Comparison of ENCODE assay signal across 8 mouse cellular contexts in the genomic region with DNA sequence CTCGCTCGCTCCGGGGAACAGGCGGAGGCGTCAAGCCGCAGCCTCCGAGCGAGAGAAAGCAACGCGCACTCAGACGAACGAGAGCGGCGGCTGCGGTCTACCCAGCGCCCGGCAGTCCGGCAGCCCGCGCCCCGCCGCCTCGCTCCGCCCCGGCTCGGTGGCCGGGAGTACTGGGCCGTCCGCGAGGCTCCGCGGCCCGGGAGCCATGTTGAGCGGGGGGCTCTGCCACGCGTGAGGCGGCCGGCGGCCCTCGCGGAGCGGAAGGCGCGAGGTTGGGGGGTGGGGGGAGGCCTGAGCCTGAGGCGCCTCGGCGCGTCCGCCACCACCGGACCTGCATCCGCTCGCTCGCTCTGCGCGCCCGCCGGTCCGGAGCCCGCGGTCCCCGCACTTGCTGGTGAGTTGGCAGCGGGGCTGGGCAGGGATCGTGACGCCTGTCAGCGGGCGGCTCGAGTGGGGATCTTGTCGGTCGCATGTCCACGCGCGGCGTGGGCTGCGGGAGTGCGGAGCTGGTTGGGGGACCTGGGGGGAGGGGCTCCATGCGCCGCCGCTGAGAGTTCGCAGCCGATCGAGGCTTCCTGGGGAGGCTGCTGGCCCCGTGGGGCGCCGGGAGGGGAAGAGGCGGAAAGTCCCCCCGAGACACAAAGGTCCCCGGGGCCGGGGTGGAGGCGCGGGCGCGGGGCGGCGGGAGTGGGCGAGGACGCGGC. TPM values are rescaled to one million over a fixed set of nuclear protein-coding genes. Genes with fewer than 3 reads are reported as not detected.
A peak's percentile ranks its signal among the peaks of the same experiment; 100 is the strongest.
DNase-seq lines count a peak whose midpoint lies in the region; ATAC-seq lines count a peak whose summit lies in the region.

Gene Cdk17, plus strand, starts transcription at position 69 of the 704 bp plus-strand sequence.

- under 1% methylated on average over 64 of the region's 97 CpGs for WGBS in hindbrain, embryonic 11.5 days

- H3K27me3 ChIP-seq in hindbrain, embryonic 11.5 days (ENCODE audit: control insufficient read depth, insufficient read depth, low read length) = no peaks in the 10 kb centered on the region

- H3K4me2 ChIP-seq in hindbrain, embryonic 11.5 days (replicated peaks; ENCODE audit: low read depth, low read length) = peak within 1 kb of the TSS; percentile 61

- H3K9me3 ChIP-seq in hindbrain, embryonic 11.5 days (ENCODE audit: control insufficient read depth, low read length) = no peaks in the 10 kb centered on the region

- DNase-seq in ES-CJ7 (ENCODE audit: low read depth, low spot score) = peak; percentile 31
- peak; percentile 74 for DNase-seq in cerebellum, adult 9-10 months
- peak; percentile 62 to 70 for DNase-seq in frontal cortex, postnatal 10 days (ENCODE audit: low spot score in 2 of 2)
- peak; percentile 77 for DNase-seq in hindbrain, embryonic 11.5 days (ENCODE audit: low spot score)
- DNase-seq in layer of hippocampus, postnatal 25 days (ENCODE audit: extremely low spot score in 1 of 2, low spot score in 1 of 2) = peak; percentile 49 to 69
- DNase-seq in lung, postnatal 14 days = peak; percentile 68
- DNase-seq in ovary, postnatal 36 days (ENCODE audit: low spot score) = peak; percentile 75
- peak; percentile 86 for DNase-seq in thymus, postnatal 4 days

- H3K4me1 ChIP-seq in hindbrain, embryonic 11.5 days (replicated peaks; ENCODE audit: control insufficient read depth, insufficient read depth, low read length) = 0 out of 2 replicates have a peak, but pooled peaks cover 8% of the 10 kb centered on the region

- H3K36me3 ChIP-seq in hindbrain, embryonic 11.5 days (ENCODE audit: control insufficient read depth, insufficient read depth, low read length) = no peaks in the 10 kb centered on the region

- peak within 1 kb of the TSS; percentile 97 for H3K4me3 ChIP-seq in hindbrain, embryonic 11.5 days (ENCODE audit: low read depth, low read length)

- peak; percentile 85 for ATAC-seq in hindbrain, embryonic 11.5 days (ENCODE audit: low FRiP score)

- H3K9ac ChIP-seq in hindbrain, embryonic 11.5 days (ENCODE audit: low read depth, low read length) = peak within 1 kb of the TSS; percentile 98

- H3K27ac ChIP-seq in hindbrain, embryonic 11.5 days (ENCODE audit: low read depth, low read length) = peak within 1 kb of the TSS; percentile 99

RNA-seq across cellular contexts. Expression of gene Cdk17, which starts in this region (rescaled TPM):
- 37.3 and 44.5 TPM in 2 replicates for polyA plus RNA-seq in hindbrain, embryonic 11.5 days (2014; fragmentation: Nextera tagmentation; extraction: Ambion mirVana)
- total RNA-seq in layer of hippocampus, postnatal 25 days (2021) = 100 to 1,000 TPM; 176 to 210 TPM

Comparison
In these comparisons a context has a peak if more than half of its experiments do, and no peak if none do; other contexts are left out.
1. Peak in every context shown above with its lines: DNase-seq, ATAC-seq, H3K4me3 ChIP-seq and H3K27ac ChIP-seq.
2. DNase-seq: peak in every context shown above with its lines; median percentile 86 in thymus, postnatal 4 days; 77 in hindbrain, embryonic 11.5 days; 75 in ovary, postnatal 36 days; 74 in cerebellum, adult 9-10 months; 68 in lung, postnatal 14 days; 66 in frontal cortex, postnatal 10 days; 59 in layer of hippocampus, postnatal 25 days; 31 in ES-CJ7.